Mouse (Mus musculus) brown adipose tissue, adult 24 weeks (tissue): ENCODE measurements around the gene Rcan2. TPM values are rescaled to one million over a fixed set of nuclear protein-coding genes. Genes with fewer than 3 reads are reported as not detected.

Experiments used
- H3K27ac ChIP-seq: fragments of 200-500 bp; replicated peaks from 2 replicates; pipeline ENCODE4 v1.5.1; 2012; ENCODE audit warnings: low read depth, mild to moderate bottlenecking, low read length
- H3K4me1 ChIP-seq: fragments of 200-500 bp; 2 replicates; pipeline ENCODE4 v1.6.1; 2012; ENCODE audit warnings: low read length, mixed read lengths; ENCODE audit not compliant: control insufficient read depth, insufficient read depth, insufficient read length
- H3K4me3 ChIP-seq: fragments of 200-500 bp; 2 replicates; pipeline ENCODE4 v1.5.1; 2012; ENCODE audit warnings: low read depth, mild to moderate bottlenecking, low read length, moderate library complexity; ENCODE audit not compliant: insufficient read depth
- polyA plus RNA-seq: library from polyadenylated mRNA; stranded (reverse); fragments of >200 nt; gene quantifications from 2 replicates; pipeline ENCODE4 v1.2.4, GENCODE M21; 2012; ENCODE audit not compliant: missing spikeins, insufficient read depth, insufficient read length

Rcan2 gene
- polyA plus RNA-seq, 1 experiment, result 1.7 TPM

DNA sequence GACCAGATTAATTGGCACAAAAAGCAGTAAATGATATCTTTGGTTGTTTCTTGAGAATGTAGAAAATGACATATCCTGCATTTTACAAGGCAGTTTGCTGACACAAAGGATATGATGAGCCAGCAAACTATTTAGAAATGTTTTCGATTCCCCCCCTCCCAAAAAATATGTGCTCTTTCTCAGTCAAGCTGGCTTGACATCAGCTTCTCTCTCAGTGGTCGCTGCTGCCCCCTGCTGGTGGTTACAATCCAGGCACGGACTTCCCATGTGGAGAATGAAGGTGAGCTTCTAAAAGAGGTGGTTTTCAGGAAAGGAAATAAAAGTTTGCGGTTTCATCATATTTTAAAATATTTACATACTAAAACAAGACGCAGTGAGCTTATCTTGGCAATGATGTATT lies 68.5 kb downstream of the Rcan2 start:
- no peak overlapping the region for H3K27ac ChIP-seq
- H3K4me3 ChIP-seq, result no peak overlapping the region
- no peaks in the 10 kb centered on the region for H3K4me1 ChIP-seq

DNA sequence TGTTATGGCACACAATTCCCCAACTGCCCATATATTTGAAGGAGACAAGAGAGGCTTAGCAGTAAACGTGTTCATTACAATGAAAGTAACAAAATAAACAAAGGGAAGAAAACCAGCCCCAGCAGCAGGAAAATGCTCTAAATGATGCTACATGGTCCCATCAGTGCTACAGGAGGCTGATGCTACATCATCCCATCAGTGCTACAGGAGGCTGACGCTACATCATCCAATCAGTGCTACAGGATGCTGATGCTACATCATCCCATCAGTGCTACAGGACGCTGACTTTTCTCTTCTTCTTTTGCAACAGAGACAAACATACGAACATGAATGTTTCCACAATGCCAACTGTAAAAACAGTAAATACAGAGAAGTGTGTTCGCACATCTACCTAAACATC lies 73.3 kb downstream of the Rcan2 start:
- Histone ChIP-seq H3K27ac (no peak overlapping the region), H3K4me3 (no peak overlapping the region), H3K4me1 (no peaks in the 10 kb centered on the region)

DNA sequence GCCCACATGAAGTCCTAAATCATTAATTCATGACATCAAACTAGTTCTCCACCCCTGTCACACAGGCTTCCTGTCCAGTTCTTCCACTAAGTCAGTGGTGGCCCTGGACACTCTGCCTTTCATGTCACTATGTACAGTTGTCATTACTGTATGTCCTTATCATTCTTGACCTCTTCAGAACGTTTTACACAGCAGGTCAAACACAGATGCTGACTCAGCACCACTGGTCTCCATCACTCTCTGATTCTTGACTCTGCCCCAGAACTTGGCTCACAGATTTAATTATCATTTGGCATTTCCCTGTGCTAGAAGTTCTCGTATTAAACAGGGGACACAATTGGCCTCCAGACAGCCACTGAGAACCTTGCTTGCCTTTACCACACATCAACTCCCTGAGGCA lies 76.3 kb downstream of the Rcan2 start:
- no peaks in the 10 kb centered on the region for H3K4me1 ChIP-seq
- no peak overlapping the region for H3K4me3 ChIP-seq
- no peak overlapping the region for H3K27ac ChIP-seq

DNA sequence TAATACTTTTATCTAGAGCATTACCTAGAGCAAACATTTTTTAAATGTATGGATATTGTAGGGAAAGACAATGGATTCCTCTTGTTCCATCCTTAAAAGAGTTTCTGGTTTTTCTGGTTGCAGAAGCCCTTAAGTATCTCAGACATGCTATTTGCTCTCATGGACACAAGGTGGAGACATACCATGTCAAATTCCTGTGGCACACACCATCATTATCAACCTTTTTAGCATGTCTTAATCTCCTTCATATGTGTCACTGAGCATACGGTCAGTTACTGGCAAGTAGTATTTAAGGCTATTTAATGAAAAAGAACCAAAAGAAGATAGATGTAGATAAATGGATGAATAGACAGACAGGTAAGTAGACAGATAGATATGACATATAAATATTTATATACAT lies 81.9 kb downstream of the Rcan2 start:
- Histone ChIP-seq H3K4me1 (no peaks in the 10 kb centered on the region), H3K27ac (no peak overlapping the region), H3K4me3 (no peak overlapping the region)

DNA sequence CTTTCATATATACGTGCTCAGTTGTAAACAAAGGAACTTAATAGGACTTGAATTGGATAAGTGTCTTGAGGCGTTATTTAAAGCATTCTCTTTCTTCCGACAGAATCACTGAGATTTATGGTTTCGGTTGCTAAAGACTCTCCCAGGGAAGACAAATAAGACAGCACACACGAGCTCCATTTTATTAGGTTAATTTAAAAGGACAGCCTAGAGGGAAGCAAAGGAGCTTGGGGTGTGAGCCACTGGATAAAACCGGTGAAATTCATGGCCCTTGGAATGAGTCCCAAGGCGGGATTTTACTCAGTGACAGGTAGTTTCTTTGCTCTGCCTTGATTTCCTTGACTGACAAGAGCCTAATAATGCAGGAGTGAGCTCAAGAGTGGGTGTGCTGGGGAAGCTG lies 85.1 kb downstream of the Rcan2 start:
- Histone ChIP-seq H3K27ac (no peak overlapping the region), H3K4me1 (no peaks in the 10 kb centered on the region), H3K4me3 (no peak overlapping the region)

DNA sequence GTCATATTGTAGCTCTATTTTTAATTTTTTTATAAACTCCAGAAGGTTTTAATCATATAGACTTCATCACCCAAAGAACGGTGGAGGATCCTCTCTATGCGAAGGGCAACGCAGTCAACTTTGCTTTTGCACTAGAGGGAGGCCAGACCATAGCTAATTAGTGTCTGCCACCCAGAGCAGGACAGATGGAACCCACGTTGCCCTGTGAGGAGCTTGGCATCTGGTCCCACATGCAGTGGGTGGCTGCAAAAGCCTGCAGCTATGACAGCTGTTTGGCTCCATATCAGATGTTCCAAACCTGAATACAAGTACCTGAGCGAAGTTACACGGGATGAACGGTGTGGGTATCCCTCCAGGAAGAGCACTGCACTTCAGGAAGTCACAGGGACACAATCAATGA lies 86.8 kb downstream of the Rcan2 start:
- Histone ChIP-seq H3K27ac (no peak overlapping the region), H3K4me3 (no peak overlapping the region), H3K4me1 (no peaks in the 10 kb centered on the region)

DNA sequence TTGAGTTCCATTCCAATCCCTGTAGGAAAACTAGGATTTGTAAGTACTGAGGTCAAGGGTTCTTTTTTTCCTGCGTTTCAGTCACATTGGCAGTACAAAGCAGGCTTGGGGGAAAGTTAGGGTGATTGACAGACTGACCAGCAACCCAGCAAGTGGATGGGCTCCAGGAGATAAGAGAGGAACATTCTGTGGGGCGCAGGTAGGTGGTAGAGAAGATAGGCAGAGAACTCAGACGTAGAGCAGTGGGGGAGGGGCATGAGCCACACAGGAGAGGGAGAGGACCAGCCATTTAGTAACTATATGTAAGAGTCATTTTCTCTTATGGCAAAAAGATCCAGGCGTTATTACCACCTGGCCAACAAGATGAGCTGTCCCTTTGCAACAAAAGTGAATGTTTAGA lies 96.2 kb downstream of the Rcan2 start:
- H3K4me3 ChIP-seq, result no peak overlapping the region
- H3K27ac ChIP-seq, result no peak overlapping the region
- no peaks in the 10 kb centered on the region for H3K4me1 ChIP-seq

DNA sequence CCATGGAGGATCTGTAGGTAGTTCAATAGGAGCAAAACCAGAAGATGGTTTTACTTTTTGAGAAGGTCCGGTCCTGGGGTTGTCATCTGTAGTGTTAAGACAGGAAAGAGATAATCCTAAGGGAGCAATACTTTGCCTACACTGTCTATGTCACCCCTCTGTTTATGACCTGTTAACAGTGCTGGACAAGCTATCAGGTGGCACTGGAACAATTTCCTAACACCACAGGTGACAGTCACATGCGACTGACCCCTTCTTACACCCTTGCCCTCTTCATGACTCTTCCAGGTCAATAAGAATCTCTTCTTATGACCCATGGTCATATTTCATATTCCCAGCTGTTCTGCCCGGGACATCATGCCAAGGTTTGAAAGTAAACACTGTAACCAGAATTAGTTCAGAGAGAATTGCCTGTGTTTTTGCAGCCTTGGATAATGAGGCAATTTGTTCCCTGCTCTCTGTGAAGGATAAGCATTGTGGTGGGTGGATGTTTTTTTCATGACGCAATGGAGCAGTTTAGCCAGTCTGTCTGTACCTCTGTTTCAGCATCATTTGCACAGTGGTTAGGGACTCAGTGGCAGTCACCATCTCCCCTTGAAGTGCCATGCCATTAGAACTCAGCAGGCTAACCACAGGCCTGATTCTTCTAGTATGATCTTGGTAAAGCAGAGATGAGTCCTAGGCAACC lies 98.4 kb downstream of the Rcan2 start:
- H3K4me3 ChIP-seq, result no peak overlapping the region
- H3K4me1 ChIP-seq, result no peaks in the 10 kb centered on the region
- no peak overlapping the region for H3K27ac ChIP-seq

DNA sequence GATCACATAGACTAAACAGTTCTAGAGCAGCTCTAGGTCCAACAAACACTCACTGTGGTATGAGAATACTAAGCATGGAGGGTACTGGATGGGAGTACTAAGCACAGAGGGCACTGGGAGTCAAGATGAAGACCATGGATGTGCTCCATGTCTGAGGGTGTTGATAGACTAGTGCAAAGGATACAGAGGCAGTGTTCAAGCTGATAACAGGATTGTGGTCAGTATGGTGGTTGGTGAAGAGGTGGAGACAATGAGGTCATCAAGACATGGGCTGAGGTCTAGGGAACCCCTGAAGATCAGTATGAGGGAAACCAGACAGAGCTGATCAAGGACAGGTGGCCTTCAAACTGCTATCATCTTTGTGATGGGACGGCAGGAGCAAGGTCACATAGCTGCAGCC lies 99.0 kb downstream of the Rcan2 start:
- no peak overlapping the region for H3K27ac ChIP-seq

DNA sequence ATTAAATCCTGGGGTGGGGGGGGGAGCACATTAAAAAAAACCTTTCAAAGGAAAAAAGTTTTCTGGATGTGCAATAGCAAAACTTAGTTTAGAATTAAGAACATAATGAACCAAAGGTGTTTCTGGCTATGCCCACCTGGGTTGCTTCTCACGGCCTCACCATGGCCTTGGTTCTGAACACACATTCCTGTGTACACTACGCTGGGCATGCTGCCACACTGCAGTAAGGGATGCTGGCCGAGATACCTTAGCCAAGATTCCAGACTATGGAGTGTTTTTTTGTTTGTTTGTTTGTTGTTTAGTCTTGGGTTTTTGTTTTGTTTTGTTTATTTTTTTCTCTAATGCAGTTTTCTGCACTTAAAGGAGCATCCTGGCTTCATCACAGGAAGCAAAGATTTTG lies 100.3 kb downstream of the Rcan2 start:
- H3K27ac ChIP-seq, result no peak overlapping the region
- no peaks in the 10 kb centered on the region for H3K4me1 ChIP-seq
- no peak overlapping the region for H3K4me3 ChIP-seq

More for the DNA sequence above, 99.0 kb downstream of the Rcan2 start:
- Histone ChIP-seq H3K4me3 (no peak overlapping the region), H3K4me1 (no peaks in the 10 kb centered on the region)

DNA sequence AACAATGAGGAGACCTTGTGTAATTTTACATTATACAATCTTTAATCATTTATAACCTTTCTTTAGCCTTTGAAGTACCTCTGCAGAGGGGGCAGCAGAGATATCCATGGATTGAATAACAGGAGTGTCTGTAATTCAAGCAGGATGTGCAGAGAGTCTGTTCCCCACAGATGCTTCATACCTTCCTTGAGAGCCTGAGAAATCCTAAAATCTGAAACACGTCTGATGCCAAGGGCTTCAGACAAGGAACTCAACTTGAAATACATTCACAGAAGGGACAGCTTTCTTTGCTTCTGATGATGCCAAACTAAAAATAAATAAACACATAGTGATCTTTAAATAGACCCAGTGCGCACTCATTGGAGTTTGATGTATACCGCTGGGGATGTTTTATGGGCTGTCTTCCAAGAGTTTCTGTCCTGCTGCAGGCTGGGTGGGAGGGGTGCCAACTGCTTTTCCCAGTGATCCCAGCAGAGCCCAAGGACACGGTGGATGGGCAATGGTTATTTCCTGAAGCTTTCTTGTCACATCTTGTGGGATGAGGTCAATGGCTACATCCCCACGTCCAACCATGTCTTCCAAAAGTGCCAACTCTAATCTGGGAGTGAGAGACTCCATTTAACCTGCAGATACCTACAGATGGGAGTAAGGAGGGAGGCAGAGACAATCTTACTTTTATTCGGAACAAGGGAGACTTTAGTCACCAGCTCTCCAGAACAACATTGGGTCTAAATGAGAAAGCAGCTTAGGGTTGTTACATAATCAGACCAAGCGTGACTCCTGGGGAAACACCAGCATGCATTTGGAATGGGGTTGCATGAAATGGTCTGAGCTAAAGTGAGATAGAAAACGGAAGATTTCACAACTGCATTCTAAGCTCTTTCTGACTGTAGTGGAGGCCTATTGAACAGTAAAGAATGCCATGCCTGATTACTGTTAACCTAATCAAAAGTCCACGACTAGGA lies 102.9 kb downstream of the Rcan2 start:
- Histone ChIP-seq H3K4me3 (no peak overlapping the region), H3K27ac (no peak overlapping the region), H3K4me1 (no peaks in the 10 kb centered on the region)

DNA sequence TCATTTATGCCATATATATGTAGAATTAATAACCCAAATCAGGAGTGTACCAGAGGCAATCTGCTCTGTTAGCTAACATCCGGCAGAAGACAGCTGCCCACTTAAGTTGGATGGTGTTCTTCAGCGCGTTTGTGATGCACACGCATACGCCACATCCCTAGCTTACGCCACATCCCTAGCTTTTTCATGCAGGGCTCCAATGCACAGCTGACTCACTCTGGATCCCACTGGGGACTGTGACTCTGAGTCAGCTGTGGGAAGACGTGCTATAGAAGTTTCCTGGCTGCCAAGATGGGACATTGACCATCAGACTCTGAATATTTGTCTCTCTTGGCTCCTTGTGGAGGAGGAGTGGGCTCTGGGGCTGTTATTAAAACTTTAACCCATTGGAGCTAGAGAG lies 103.7 kb downstream of the Rcan2 start:
- H3K4me3 ChIP-seq, result no peak overlapping the region
- no peak overlapping the region for H3K27ac ChIP-seq
- no peaks in the 10 kb centered on the region for H3K4me1 ChIP-seq

DNA sequence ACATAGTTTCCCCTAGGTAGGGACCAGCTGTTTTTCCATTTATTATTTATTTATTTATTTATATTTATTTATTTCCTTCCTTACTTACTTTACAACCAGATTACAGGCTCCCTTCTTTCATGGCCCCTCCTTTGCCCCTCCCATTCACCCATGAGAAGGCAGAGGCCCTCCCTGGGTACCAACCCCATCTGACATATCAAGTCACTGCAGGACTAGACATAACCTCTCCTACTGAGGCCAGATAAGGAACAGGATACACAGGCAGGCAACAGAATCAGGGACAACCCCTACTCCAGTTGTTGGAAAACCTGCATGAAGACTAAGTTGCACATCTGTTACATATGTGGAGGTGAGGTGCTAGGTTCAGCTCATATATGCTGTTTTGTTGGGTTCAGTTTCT lies 105.6 kb downstream of the Rcan2 start:
- H3K4me1 ChIP-seq, result no peaks in the 10 kb centered on the region
- no peak overlapping the region for H3K27ac ChIP-seq
- no peak overlapping the region for H3K4me3 ChIP-seq

DNA sequence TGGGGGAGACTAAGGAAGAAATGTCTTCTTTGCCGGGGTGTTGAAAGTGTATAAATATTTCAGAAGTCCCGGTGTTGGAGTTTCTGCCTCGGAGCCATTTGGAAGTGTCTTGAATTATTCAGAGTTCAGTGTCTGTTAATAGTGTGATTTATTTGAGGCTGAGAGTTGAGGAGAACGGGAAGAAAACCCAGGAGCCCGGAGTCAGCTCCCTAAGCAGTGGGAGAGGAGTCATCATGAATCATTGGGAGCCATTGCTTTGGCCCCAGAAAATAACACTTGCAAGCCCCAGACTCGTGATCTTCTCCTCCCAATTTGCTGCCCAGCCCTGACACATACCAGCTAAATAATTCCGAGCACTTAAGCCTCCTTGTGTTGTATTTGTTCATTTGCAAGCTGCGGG lies 115.0 kb downstream of the Rcan2 start:
- Histone ChIP-seq H3K4me1 (no peaks in the 10 kb centered on the region), H3K27ac (no peak overlapping the region), H3K4me3 (no peak overlapping the region)

DNA sequence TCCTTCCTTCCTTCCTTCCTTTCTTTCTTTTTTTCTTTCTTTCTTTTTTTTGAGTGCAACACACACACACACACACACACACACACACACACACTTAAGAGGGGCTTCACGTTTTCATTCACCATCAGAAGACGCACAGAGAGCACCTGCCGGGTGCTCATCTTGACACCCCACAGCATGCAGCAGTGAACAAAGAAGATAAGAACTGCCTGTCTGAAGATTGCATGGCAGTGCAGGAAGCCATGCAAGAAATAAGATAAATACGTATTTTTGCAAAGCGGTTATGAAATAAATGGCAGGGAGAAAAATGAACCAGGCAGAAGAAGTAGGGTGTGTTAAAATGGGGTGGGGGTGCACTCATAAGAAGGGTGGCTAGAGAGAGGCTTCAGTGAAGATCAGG lies 116.0 kb downstream of the Rcan2 start:
- H3K4me3 ChIP-seq, result no peak overlapping the region
- H3K4me1 ChIP-seq, result no peaks in the 10 kb centered on the region
- no peak overlapping the region for H3K27ac ChIP-seq

DNA sequence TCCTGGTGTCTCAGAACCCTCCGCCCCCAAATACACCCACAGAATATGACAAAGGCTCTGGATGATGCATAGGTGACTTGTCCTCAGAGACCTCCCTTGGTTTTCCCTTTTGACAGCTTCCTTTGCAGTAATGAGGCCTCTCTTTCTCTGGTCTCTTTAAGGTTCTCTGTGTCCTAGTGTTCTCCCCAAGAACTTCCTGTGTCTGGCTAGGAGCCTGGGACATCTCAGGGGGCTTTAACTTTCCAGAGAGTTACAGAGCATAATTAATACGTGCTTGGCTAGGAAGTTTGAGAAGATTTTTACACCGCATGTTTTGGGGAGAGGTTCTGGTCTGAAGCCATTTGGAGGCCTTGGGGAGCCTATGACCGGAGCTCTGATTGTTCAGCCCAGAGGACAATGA lies 128.7 kb downstream of the Rcan2 start:
- Histone ChIP-seq H3K4me3 (no peak overlapping the region), H3K4me1 (no peaks in the 10 kb centered on the region), H3K27ac (no peak overlapping the region)
